Mouse (Mus musculus): ENCODE results near the gene Usp53. TPM values are rescaled to one million over a fixed set of nuclear protein-coding genes. Genes with fewer than 3 reads are reported as not detected.
A peak's percentile ranks its signal among the peaks of the same experiment; 100 is the strongest.

The Usp53 gene
- total RNA-seq, 1 experiment = 14.8 TPM

DNA sequence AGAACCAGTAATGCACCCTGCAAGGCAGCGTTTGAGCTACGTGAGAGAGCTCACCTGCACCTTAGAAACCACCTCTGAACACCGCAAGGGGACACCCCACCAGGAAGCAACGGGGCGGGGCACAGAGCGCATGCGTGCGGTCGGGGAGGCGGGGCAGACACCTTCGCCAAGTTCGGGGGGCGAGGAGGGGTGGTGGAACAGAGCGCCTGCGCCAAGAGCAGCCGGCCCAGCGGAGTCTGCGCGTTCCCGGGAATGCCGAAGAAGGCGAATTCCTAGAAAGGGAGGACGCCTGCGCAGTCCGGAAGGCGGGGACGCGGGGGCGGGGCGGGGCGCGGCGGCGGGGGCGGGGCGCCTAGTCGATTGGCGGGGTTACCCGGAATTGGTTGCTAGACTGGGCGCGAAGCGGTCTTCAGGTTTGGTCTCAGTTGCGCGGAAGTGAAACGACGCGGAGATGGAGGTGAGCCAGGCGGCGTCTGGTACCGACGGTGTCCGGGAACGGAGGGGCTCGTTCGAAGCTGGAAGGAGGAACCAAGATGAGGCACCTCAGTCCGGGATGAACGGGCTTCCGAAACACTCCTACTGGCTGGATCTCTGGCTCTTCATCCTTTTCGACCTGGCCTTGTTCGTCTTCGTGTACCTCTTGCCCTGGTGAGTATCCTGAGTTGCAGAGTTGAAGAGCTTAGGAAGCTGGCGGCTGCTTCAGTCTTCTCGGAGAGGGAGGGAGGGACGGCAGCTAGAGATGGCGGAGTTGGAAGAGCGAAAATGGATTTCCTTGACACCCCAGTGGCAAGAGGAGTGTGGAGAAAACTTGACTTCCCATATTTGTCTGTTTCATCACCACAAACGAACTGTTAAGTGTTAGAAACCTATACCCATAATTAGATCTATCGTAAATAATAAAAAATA, 60.0 kb downstream of the Usp53 start, which contains the start of gene 1810037I17Rik:
TSS of gene 1810037I17Rik (plus strand) at position 195 of the 906 bp plus-strand sequence.
- Histone ChIP-seq H3K4me3 (ENCODE audit: insufficient read depth in 1 of 2, low read depth in 1 of 2, low read length in 2 of 2, poor library complexity in 1 of 2, severe bottlenecking in 1 of 2) (peak within 1 kb of the TSS; percentile 74 to 97), H3K27ac (ENCODE audit: insufficient read depth, low read depth, low read length, poor library complexity, severe bottlenecking) (peak within 1 kb of the TSS; percentile 95), H3K9me3 (ENCODE audit: control insufficient read depth, insufficient read depth, low read depth, low read length) (no peaks in the 10 kb centered on the region), H3K9ac (ENCODE audit: insufficient read depth, low read depth, low read length, poor library complexity, severe bottlenecking) (peak within 1 kb of the TSS; percentile 98), H3K4me1 (ENCODE audit: control insufficient read depth in 2 of 2, insufficient read depth in 2 of 2, low read length in 2 of 2, poor library complexity in 1 of 2) (peaks cover 3 to 14% of the 10 kb centered on the region in 2 experiments; a peak in 2 of 4 replicates), H3K36me3 (ENCODE audit: control insufficient read depth, insufficient read depth, low read length, poor library complexity, severe bottlenecking) (peaks cover 5% of the 10 kb centered on the region)
- peak; percentile 90 for DNase-seq (ENCODE audit: low read depth, low spot score)
- TF ChIP-seq ZC3H11A (IDR thresholded peaks at IDR 0.05; ENCODE audit: borderline replicate concordance, low read depth, low read length) = no peak
- no peak for TF ChIP-seq HCFC1 (IDR thresholded peaks at IDR 0.05; ENCODE audit: borderline replicate concordance, insufficient read depth, low read length)
- TF ChIP-seq CHD2 (IDR thresholded peaks at IDR 0.05; ENCODE audit: low read depth, low read length) = no peak
- TF ChIP-seq MAFK (IDR thresholded peaks at IDR 0.05; ENCODE audit: insufficient read depth, low read depth, low read length) = no peak
- TF ChIP-seq ZNF384 (IDR thresholded peaks at IDR 0.05; ENCODE audit: low read depth, low read length) = no peak
- in situ Hi-C loops (cut with MboI; ENCODE audit: low sequenced_read_pairs in 2 of 2, unreplicated experiment in 2 of 2) = no loop called here

GRCm38 (mm10) chr3:122923147-122923546, 61.2 kb downstream of the Usp53 start:
- Histone ChIP-seq H3K4me1 (ENCODE audit: control insufficient read depth in 2 of 2, insufficient read depth in 2 of 2, low read length in 2 of 2, poor library complexity in 1 of 2) (peaks cover 3 to 14% of the 10 kb centered on the region in 2 experiments; a peak in 2 of 4 replicates), H3K9me3 (ENCODE audit: control insufficient read depth, insufficient read depth, low read depth, low read length) (no peaks in the 10 kb centered on the region), H3K9ac (ENCODE audit: insufficient read depth, low read depth, low read length, poor library complexity, severe bottlenecking) (peak overlapping the region; percentile 64; the same call in 1 of the 2 replicates), H3K36me3 (ENCODE audit: control insufficient read depth, insufficient read depth, low read length, poor library complexity, severe bottlenecking) (peaks cover 5% of the 10 kb centered on the region), H3K4me3 (ENCODE audit: insufficient read depth in 1 of 2, low read depth in 1 of 2, low read length in 2 of 2, poor library complexity in 1 of 2, severe bottlenecking in 1 of 2) (peak overlapping the region; percentile 56 to 58; a peak in 3 of 4 replicates), H3K27ac (ENCODE audit: insufficient read depth, low read depth, low read length, poor library complexity, severe bottlenecking) (no peak overlapping the region)
- in situ Hi-C loops (cut with MboI; ENCODE audit: low sequenced_read_pairs in 2 of 2, unreplicated experiment in 2 of 2) = no loop called here
- TF ChIP-seq ZC3H11A (IDR thresholded peaks at IDR 0.05; ENCODE audit: borderline replicate concordance, low read depth, low read length) (no peak), ZNF384 (IDR thresholded peaks at IDR 0.05; ENCODE audit: low read depth, low read length) (no peak), CHD2 (IDR thresholded peaks at IDR 0.05; ENCODE audit: low read depth, low read length) (no peak), MAFK (IDR thresholded peaks at IDR 0.05; ENCODE audit: insufficient read depth, low read depth, low read length) (no peak), HCFC1 (IDR thresholded peaks at IDR 0.05; ENCODE audit: borderline replicate concordance, insufficient read depth, low read length) (no peak)
- DNase-seq (ENCODE audit: low read depth, low spot score) = no peak

DNA sequence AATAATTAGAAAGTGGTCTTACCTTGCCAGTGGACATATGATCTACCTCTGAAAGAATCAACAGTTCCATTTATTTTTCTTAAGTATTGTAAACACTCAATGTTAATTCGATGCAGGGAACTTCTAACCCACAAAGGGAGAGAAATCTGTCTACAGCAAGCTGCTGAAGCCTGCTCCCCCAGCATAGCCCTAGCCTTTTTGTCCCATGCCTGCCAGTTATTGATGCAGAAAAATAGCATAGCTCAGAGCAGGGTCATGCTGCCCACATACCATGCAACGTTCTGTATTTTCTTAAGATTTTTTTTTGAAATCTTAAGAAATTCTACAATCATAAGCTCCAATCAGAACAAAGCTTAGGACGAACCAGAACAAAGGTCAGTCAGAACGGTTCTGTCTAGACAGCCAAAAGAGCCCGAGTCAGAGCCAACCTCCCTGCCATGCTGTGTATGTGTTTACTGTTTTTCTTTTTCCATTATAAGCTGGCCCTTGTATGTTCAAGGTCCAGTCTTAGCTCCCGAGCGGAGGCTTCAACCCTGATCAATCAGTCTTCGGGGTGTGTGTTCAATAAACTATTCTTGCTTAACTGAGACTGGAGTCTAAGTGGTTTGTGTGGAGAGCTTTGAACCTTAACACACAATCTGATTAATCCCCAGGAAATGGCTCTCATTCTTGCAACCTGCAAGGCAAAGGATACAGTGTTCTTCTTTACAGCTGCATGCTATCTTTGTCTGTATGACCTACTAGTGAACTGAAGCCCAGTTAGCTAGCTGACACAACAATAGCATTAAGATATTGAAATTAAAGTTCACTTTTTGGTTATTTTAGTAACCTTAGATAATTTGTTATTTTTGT, 62.4 kb downstream of the Usp53 start:
- no peak for TF ChIP-seq CHD2 (IDR thresholded peaks at IDR 0.05; ENCODE audit: low read depth, low read length)
- no peak for TF ChIP-seq MAFK (IDR thresholded peaks at IDR 0.05; ENCODE audit: insufficient read depth, low read depth, low read length)
- no peak for TF ChIP-seq ZNF384 (IDR thresholded peaks at IDR 0.05; ENCODE audit: low read depth, low read length)
- no peak for TF ChIP-seq HCFC1 (IDR thresholded peaks at IDR 0.05; ENCODE audit: borderline replicate concordance, insufficient read depth, low read length)
- no peak for TF ChIP-seq ZC3H11A (IDR thresholded peaks at IDR 0.05; ENCODE audit: borderline replicate concordance, low read depth, low read length)
- H3K36me3 ChIP-seq (ENCODE audit: control insufficient read depth, insufficient read depth, low read length, poor library complexity, severe bottlenecking) = peaks cover 5% of the 10 kb centered on the region
- in situ Hi-C loops (cut with MboI; ENCODE audit: low sequenced_read_pairs in 2 of 2, unreplicated experiment in 2 of 2) = no loop called here

More for the DNA sequence above, 62.4 kb downstream of the Usp53 start:
- Histone ChIP-seq H3K4me1 (ENCODE audit: control insufficient read depth in 2 of 2, insufficient read depth in 2 of 2, low read length in 2 of 2, poor library complexity in 1 of 2) (peaks cover 3 to 14% of the 10 kb centered on the region in 2 experiments; a peak in 2 of 4 replicates), H3K27ac (ENCODE audit: insufficient read depth, low read depth, low read length, poor library complexity, severe bottlenecking) (no peak overlapping the region), H3K9ac (ENCODE audit: insufficient read depth, low read depth, low read length, poor library complexity, severe bottlenecking) (no peak overlapping the region), H3K9me3 (ENCODE audit: control insufficient read depth, insufficient read depth, low read depth, low read length) (no peaks in the 10 kb centered on the region), H3K4me3 (ENCODE audit: insufficient read depth in 1 of 2, low read depth in 1 of 2, low read length in 2 of 2, poor library complexity in 1 of 2, severe bottlenecking in 1 of 2) (no peak overlapping the region)
- DNase-seq (ENCODE audit: low read depth, low spot score) = no peak
